Mouse (Mus musculus) limb, embryonic 15.5 days (tissue): ENCODE measurements around the gene Camkv. TPM values are rescaled to one million over a fixed set of nuclear protein-coding genes. Genes with fewer than 3 reads are reported as not detected.

Experiments
- ATAC-seq: fragments of 200-750 bp; cut with Nextera tagmentation; 2 replicates; pipeline ENCODE4 v1.8.0; 2017; ENCODE audit warnings: low read depth, moderate TSS enrichment; ENCODE audit not compliant: insufficient number of reproducible peaks, low FRiP score, low TSS enrichment
- H3K27ac ChIP-seq: fragments of 300-500 bp; sonication (generic); 2 replicates; pipeline ENCODE4 v1.5.1; 2015; ENCODE audit warnings: moderate library complexity, mild to moderate bottlenecking, inconsistent platforms
- H3K27me3 ChIP-seq: fragments of 300-500 bp; sonication (generic); 2 replicates; pipeline ENCODE4 v1.6.1; 2015; ENCODE audit warnings: inconsistent platforms
- H3K36me3 ChIP-seq: fragments of 300-500 bp; sonication (generic); 2 replicates; pipeline ENCODE4 v1.6.1; 2015; ENCODE audit warnings: inconsistent platforms
- H3K4me1 ChIP-seq: fragments of 300-500 bp; sonication (generic); 2 replicates; pipeline ENCODE4 v1.6.1; 2015; ENCODE audit warnings: inconsistent platforms
- H3K4me2 ChIP-seq: fragments of 300-500 bp; sonication (generic); 2 replicates; pipeline ENCODE4 v1.6.1; 2015; ENCODE audit warnings: mild to moderate bottlenecking, inconsistent platforms
- H3K4me3 ChIP-seq: fragments of 300-500 bp; sonication (generic); 2 replicates; pipeline ENCODE4 v1.5.1; 2015; ENCODE audit warnings: mild to moderate bottlenecking, inconsistent platforms
- H3K9ac ChIP-seq: fragments of 300-500 bp; sonication (generic); 2 replicates; pipeline ENCODE4 v1.6.1; 2015; ENCODE audit warnings: inconsistent platforms
- H3K9me3 ChIP-seq: fragments of 300-500 bp; sonication (generic); 2 replicates; pipeline ENCODE4 v1.6.1; 2016; ENCODE audit warnings: inconsistent platforms
- WGBS: fragments of 180-500 bp; shearing (Covaris S2); methylation state at CpG from one replicate; pipeline ENCODE4 v1.1.7; 2015; 5-methylcytosine and 5-hydroxymethylcytosine counted together
- polyA plus RNA-seq: library from polyadenylated mRNA; unstranded; fragments of >200 nt; fragmentation: Nextera tagmentation; extraction: Ambion mirVana; gene quantifications from 2 replicates; pipeline ENCODE4 v1.2.1, GENCODE M21; 2015

Camkv gene
- polyA plus RNA-seq, 1 experiment from 2014 or later, result 6.7 TPM

GRCm38 (mm10) chr9:107967437-107967836 is 32.0 kb downstream of the Camkv start:
- 83% methylated on average over 6 of the region's 6 CpGs for WGBS
- no peak overlapping the region for H3K4me3 ChIP-seq
- no peak overlapping the region for H3K27ac ChIP-seq
- H3K9me3 ChIP-seq, result no peaks in the 10 kb centered on the region
- H3K36me3 ChIP-seq, result peaks cover 40% of the 10 kb centered on the region
- no peaks in the 10 kb centered on the region for H3K27me3 ChIP-seq
- H3K9ac ChIP-seq, result no peak overlapping the region
- no peak for ATAC-seq
- no peak overlapping the region for H3K4me2 ChIP-seq
- H3K4me1 ChIP-seq, result no peaks in the 10 kb centered on the region

- H3K27me3 ChIP-seq, result no peaks in the 10 kb centered on the region
- no peaks in the 10 kb centered on the region for H3K9me3 ChIP-seq
- H3K36me3 ChIP-seq, result peaks cover 36% of the 10 kb centered on the region
- ATAC-seq, result no peak
- no peak overlapping the region for H3K4me2 ChIP-seq
- H3K27ac ChIP-seq, result no peak overlapping the region
- no peaks in the 10 kb centered on the region for H3K4me1 ChIP-seq
- H3K9ac ChIP-seq, result no peak overlapping the region
- no peak overlapping the region for H3K4me3 ChIP-seq
- 85% methylated on average over 7 of the region's 7 CpGs for WGBS
Measured at GRCm38 (mm10) chr9:107968531-107968930, 33.1 kb downstream of the Camkv start.

DNA sequence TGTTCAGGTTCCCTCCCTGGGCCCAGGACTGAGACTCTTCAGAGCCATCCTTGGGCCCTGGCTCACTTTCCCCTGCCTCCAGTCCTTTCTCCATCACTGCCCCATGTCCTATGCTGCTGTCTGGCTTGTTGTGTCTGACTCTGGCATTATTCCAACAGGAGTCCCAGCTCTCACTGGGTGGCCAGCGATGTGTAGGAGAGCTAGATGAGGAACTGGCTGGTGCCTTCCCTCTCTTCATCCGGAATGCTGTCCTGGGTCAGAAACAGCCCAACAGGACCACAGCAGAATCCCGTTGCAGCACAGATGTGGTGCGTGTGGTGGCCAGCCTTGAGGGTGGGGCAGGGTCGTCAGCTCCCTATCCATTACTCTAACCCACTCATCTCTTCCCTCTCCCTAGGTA is 34.8 kb downstream of the Camkv start:
- 88% methylated on average over 5 of the region's 5 CpGs for WGBS

DNA sequence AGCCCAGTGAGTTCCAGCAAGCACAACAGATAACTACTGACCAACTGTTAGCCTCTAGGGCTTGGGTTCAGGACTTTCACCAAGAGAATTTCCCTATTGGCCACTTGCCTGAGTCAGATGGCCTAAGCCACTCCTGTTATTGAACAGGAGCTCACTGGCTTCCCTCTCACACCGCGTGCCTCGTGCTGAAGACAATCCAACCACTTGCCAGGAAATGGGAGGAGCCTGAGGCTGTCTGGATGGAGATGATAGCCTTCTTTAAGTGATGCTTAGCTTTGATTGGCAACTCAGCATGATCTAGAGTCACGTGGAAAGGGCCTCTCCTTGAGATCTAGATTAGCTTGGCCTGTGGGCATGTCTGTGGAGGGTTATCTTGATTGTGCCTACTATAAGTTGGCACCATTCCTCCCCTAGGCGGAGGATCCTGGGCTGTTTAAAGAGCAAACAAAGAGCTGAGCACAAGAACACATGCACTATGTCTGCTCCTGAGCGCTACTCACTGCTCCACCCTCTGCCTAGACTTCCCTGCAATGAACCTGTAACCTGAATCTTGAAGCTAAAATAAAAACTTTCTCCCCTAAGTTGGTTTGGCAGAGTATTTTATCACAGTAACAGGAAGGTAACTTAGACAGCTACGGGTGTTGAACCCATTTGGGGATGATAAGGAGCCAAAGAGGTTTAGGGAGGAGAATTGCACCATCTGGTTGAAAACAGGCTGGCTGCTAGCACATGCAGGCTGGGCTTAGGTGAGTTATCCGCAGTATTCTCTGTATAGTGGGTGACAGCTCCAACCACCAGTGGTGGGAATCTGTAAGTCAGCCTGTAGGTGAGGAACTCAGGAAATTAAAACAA is 36.4 kb downstream of the Camkv start:
- Histone ChIP-seq H3K27ac (no peak overlapping the region), H3K27me3 (no peaks in the 10 kb centered on the region), H3K4me2 (no peak overlapping the region), H3K9me3 (no peaks in the 10 kb centered on the region), H3K4me1 (peaks cover 14% of the 10 kb centered on the region), H3K36me3 (peaks cover 25% of the 10 kb centered on the region), H3K9ac (no peak overlapping the region), H3K4me3 (no peak overlapping the region)
- WGBS, result 69% methylated on average over 8 of the region's 8 CpGs
- no peak for ATAC-seq

More for the DNA sequence above, 34.8 kb downstream of the Camkv start:
- Histone ChIP-seq H3K4me1 (peaks cover 6% of the 10 kb centered on the region), H3K9ac (no peak overlapping the region), H3K4me3 (no peak overlapping the region), H3K9me3 (no peaks in the 10 kb centered on the region), H3K36me3 (peaks cover 31% of the 10 kb centered on the region), H3K27me3 (no peaks in the 10 kb centered on the region), H3K27ac (no peak overlapping the region), H3K4me2 (no peak overlapping the region)
- no peak for ATAC-seq

- Histone ChIP-seq H3K9ac (no peak overlapping the region), H3K27ac (peak overlapping the region; percentile 60; the same call in 1 of the 2 replicates), H3K36me3 (peaks cover 9% of the 10 kb centered on the region), H3K4me2 (no peak overlapping the region), H3K9me3 (no peaks in the 10 kb centered on the region), H3K4me1 (peaks cover 14% of the 10 kb centered on the region), H3K27me3 (no peaks in the 10 kb centered on the region), H3K4me3 (no peak overlapping the region)
- 77% methylated on average over 10 of the region's 10 CpGs for WGBS
- ATAC-seq, result no peak
Measured at GRCm38 (mm10) chr9:107974491-107975171, 39.2 kb downstream of the Camkv start.

DNA sequence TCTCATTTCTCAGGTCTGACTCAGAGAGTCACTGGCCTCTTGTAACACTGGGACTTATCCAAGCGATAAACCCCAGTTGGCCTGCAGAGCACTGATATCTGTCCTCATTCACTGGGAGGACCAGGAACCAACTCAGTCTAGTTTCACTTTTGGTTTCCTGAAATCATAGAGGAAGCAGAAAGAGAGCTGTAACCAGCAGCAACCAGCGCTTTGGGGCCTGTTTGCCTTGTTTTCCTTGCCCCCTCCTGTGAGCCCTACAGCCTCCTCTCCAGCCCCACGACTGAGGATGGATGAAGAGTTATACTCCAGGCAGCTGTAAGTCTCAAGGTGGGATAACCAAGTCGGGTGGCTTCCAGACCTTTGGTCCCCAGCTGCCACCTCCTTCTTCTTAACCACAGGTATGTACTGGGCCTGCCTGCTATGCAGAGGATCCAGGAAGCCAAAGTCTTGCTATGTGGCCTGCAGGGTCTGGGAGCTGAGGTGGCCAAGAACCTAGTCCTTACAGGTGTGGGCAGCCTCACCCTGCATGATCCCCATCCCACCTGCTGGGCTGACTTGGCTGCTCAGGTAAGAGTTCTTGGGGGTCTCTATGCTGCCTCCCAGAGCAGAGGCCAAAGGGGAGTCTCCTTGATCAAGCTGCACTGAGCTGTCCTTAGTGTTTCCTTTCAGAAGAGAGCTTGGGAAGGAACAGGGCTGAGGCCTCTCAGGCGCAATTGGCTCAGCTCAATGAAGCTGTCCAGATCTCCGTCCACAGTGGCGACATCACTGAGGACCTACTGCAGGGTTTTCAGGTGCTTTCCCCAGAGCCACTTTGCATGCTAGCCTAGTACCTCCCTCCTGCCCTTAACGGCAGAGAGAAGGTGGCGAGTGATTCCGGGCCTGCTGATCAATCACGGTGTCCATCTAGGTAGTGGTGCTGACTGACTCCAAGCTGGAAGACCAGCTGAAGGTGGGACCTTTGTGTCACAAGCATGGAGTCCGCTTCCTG is 40.2 kb downstream of the Camkv start, which contains the start of gene Uba7:
Gene Uba7 (plus strand): TSS at position 107 of the 988 bp plus-strand sequence.
- WGBS, result 65% methylated on average over 12 of the region's 12 CpGs

DNA sequence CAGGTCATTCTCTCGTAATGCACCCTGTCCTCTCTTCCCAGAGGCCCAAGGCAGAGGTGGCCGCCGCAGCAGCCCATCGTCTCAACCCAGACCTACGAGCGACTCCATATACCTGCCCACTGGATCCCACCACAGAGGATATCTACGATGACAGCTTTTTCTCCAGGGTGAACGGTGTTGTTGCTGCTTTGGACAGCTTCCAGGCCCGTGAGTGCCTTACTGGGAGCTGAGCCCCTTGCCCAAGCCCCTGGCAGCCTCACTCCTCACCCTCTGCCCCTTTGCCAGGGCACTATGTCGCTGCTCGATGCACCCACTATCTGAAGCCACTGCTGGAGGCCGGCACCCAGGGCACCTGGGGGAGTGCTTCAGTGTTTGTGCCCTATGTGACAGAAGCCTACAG is 43.3 kb downstream of the Camkv start:
- ATAC-seq, result no peak
- 90% methylated on average over 12 of the region's 12 CpGs for WGBS
- Histone ChIP-seq H3K27ac (no peak overlapping the region), H3K4me3 (no peak overlapping the region), H3K4me2 (no peak overlapping the region), H3K27me3 (no peaks in the 10 kb centered on the region), H3K36me3 (no peaks in the 10 kb centered on the region), H3K9ac (no peak overlapping the region), H3K9me3 (no peaks in the 10 kb centered on the region), H3K4me1 (peaks cover 56% of the 10 kb centered on the region)

More for the DNA sequence above, 40.2 kb downstream of the Camkv start, which contains the start of gene Uba7:
- no peak for ATAC-seq
- Histone ChIP-seq H3K4me3 (no peak within 1 kb of the TSS), H3K27me3 (no peaks in the 10 kb centered on the region), H3K27ac (peak within 1 kb of the TSS; percentile 60), H3K4me2 (no peak within 1 kb of the TSS), H3K4me1 (peaks cover 25% of the 10 kb centered on the region), H3K9ac (no peak within 1 kb of the TSS), H3K36me3 (peaks cover 5% of the 10 kb centered on the region; the same call in 1 of the 2 replicates), H3K9me3 (no peaks in the 10 kb centered on the region)

DNA sequence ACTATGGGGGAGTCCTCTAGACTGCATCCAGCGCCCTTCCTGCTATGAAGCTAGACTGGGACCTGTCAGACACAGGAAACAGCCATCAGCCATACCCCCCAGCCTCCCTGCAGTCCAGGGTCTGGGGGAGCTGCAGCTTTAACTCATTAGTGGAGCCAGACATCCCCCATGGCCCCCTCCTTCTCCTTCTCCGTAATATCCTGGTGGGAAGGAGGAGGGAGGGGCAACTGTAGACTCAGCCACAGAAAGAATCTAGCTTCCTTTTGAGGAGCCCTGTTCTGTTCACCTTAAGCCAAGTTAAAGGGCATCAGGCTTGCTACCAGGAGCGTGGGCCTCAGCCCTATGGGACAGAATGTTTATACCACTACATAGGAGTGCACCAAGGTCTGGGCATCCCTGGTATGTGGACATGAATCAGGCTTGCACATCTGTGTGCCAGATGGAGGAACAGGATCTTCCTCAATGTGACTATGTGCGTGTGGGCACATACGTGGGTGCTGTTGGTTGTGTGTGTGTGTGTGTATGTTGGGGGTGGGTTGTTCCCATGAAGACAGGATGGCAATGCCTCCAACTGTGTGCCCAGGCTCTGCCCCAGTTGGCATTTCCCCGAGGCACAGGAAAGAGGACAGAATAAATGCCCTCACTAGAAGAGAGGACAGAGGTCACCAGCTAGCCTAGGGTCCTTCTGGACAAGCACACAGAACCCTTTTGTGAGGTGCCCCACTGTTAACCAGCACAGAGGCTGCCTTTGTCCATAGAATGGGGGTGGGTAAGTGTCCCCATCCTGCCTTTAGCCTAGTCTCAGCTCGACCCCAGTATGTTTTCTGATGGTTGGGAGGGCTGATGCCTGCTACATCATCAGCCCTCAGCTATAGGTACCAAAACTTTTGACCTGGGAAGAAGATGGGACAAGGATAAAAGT is 46.5 kb downstream of the Camkv start:
- H3K4me1 ChIP-seq, result peaks cover 59% of the 10 kb centered on the region

DNA sequence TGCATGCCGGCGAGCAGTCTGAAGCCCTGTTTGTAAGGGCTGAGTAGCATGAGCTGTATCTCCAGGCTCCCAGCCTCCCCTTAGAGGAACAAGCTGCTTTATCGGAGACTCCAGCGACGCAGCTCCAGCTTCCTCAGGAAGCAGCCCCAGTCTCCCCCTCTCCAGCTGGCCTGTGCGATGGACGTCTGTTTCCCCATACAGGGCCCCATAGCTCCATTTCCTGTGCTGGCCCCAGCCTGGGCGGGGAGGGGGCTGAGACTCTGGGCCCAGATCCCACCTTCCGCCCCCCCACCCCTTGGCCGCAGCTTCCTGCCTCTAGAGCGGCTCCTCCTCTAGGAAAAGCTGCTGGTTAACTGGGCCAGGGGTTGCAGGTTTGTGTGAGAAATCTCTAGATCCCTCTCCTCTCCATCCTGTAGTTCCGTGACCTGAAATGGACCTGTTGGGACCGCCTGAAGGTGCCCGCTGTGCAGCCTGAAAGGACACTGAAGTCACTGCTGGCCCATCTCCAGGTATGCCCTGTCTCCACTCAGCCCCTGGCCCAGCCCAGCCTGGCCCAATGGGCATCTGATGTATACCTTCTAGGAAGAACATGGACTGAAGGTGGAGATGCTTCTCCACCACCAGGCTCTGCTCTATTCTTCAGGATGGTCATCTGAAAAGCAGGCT is 47.3 kb downstream of the Camkv start, which contains the start of gene Gm20661:
Gene Gm20661 (plus strand): TSS at position 378 of the 666 bp plus-strand sequence.
- Histone ChIP-seq H3K4me1 (peaks cover 67% of the 10 kb centered on the region), H3K9me3 (no peaks in the 10 kb centered on the region), H3K9ac (peak within 1 kb of the TSS; percentile 66), H3K27me3 (no peaks in the 10 kb centered on the region), H3K36me3 (0 out of 2 replicates have a peak, but pooled peaks cover 2% of the 10 kb centered on the region), H3K4me3 (peak within 1 kb of the TSS; percentile 70), H3K27ac (peak within 1 kb of the TSS; percentile 99), H3K4me2 (peak within 1 kb of the TSS; percentile 81)
- WGBS, result 8% methylated on average over 14 of the region's 14 CpGs
- ATAC-seq, result peak; percentile 81

More for the DNA sequence above, 46.5 kb downstream of the Camkv start:
- peak overlapping the region; percentile 70 for H3K4me3 ChIP-seq
- no peak overlapping the region; the same call in 1 of the 2 replicates for H3K9ac ChIP-seq
- H3K9me3 ChIP-seq, result no peaks in the 10 kb centered on the region
- 12% methylated on average over 7 of the region's 7 CpGs for WGBS
- H3K4me2 ChIP-seq, result peak overlapping the region; percentile 81
- no peaks in the 10 kb centered on the region for H3K27me3 ChIP-seq
- peak; percentile 38 for ATAC-seq
- 0 out of 2 replicates have a peak, but pooled peaks cover 2% of the 10 kb centered on the region for H3K36me3 ChIP-seq
- peak overlapping the region; percentile 99 for H3K27ac ChIP-seq

- Histone ChIP-seq H3K27ac (peak overlapping the region; percentile 99), H3K36me3 (0 out of 2 replicates have a peak, but pooled peaks cover 2% of the 10 kb centered on the region), H3K9ac (peak overlapping the region; percentile 66; the same call in 1 of the 2 replicates), H3K4me3 (peak overlapping the region; percentile 70), H3K4me1 (peaks cover 69% of the 10 kb centered on the region), H3K27me3 (no peaks in the 10 kb centered on the region), H3K9me3 (no peaks in the 10 kb centered on the region), H3K4me2 (peak overlapping the region; percentile 81)
- 6% methylated on average over 4 of the region's 4 CpGs for WGBS
- ATAC-seq, result peak; percentile 65
Measured at GRCm38 (mm10) chr9:107983421-107983890, 48.0 kb downstream of the Camkv start.
